Mouse (Mus musculus): ENCODE data around the gene Pigg. TPM values are rescaled to one million over a fixed set of nuclear protein-coding genes. Genes with fewer than 3 reads are reported as not detected.

Gene Pigg
- polyA plus RNA-seq, 1 experiment from 2014 or later = 3.3 TPM

DNA sequence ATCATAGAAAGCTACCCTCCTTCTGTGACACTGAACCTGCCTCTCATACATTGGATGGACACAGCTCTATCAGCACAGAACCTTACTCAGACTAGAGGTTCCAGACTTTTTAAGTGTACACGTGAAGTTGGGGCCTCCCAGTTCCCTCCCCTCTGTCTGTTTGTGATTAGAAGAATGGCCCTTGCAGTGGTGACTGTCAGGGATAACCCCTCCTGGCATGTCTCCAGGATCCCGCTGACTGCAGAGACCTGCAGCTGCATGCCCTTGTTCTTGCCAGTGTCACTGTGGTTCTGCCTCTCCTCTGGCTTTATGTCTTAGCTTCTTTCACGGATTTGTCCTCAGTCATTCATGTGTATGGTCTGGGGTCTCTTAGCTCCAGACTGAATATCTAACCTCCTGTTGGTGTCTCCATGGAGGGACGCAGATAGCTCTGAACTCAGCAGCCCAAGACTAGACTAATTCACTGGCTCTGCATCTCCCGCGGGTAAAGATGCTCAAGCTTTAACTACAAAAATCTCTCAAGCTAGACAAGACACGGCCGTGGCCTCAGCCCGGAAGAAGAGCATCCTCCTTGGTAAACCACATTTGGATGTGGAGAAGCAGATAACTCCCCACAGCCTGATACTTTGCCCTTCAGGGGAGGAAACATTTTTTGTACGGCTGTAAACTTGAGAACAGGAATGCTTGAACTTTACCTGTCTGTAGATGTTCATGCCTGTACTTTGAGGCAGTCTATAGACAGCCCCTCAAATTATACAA, 33.1 kb downstream of the Pigg start:
- WGBS = 89% methylated on average over 10 of the region's 10 CpGs
- Histone ChIP-seq H3K36me3 (ENCODE audit: control insufficient read depth, insufficient read depth, low read length) (peaks cover 46% of the 10 kb centered on the region; the same call in 1 of the 2 replicates), H3K9ac (ENCODE audit: low read length) (no peak overlapping the region), H3K4me3 (ENCODE audit: low read depth, low read length) (no peak overlapping the region), H3K9me3 (ENCODE audit: control insufficient read depth, low read length) (no peaks in the 10 kb centered on the region), H3K4me2 (ENCODE audit: low read length) (no peak overlapping the region), H3K27me3 (replicated peaks; ENCODE audit: control insufficient read depth, insufficient read depth, low read length) (no peaks in the 10 kb centered on the region), H3K4me1 (replicated peaks; ENCODE audit: control insufficient read depth, insufficient read depth, low read length) (no peaks in the 10 kb centered on the region), H3K27ac (ENCODE audit: low read depth) (no peak overlapping the region)
- ATAC-seq (replicated peaks; ENCODE audit: low FRiP score, low TSS enrichment, low read depth) (no peak), DNase-seq (ENCODE audit: low spot score) (no peak)

DNA sequence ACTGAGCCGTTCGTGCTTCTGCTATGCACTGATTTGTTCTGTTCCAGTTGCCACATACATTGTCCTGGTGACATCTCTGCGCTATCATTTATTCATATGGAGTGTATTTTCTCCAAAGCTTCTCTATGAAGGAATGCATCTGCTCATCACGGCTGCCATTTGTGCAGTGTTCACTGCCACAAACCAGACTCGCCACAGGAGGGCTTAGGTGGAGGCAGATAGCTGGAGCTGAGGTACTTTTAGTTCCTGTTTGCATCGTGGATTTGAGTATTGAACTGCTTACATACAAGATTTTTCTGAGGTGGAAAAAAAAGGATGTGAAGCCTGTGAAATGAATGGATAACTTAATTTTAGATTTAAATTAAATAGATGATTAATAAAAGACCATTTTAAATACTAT, 35.4 kb downstream of the Pigg start:
- no peak overlapping the region for H3K4me3 ChIP-seq (ENCODE audit: low read depth, low read length)
- no peak overlapping the region for H3K27ac ChIP-seq (ENCODE audit: low read depth)
- peaks cover 30% of the 10 kb centered on the region; the same call in 1 of the 2 replicates for H3K36me3 ChIP-seq (ENCODE audit: control insufficient read depth, insufficient read depth, low read length)
- 78% methylated on average over 6 of the region's 6 CpGs for WGBS
- no peak for DNase-seq (ENCODE audit: low spot score)
- H3K4me2 ChIP-seq (ENCODE audit: low read length) = no peak overlapping the region
- no peaks in the 10 kb centered on the region for H3K9me3 ChIP-seq (ENCODE audit: control insufficient read depth, low read length)
- no peaks in the 10 kb centered on the region for H3K4me1 ChIP-seq (replicated peaks; ENCODE audit: control insufficient read depth, insufficient read depth, low read length)
- H3K27me3 ChIP-seq (replicated peaks; ENCODE audit: control insufficient read depth, insufficient read depth, low read length) = no peaks in the 10 kb centered on the region
- no peak overlapping the region for H3K9ac ChIP-seq (ENCODE audit: low read length)
- no peak for ATAC-seq (replicated peaks; ENCODE audit: low FRiP score, low TSS enrichment, low read depth)

DNA sequence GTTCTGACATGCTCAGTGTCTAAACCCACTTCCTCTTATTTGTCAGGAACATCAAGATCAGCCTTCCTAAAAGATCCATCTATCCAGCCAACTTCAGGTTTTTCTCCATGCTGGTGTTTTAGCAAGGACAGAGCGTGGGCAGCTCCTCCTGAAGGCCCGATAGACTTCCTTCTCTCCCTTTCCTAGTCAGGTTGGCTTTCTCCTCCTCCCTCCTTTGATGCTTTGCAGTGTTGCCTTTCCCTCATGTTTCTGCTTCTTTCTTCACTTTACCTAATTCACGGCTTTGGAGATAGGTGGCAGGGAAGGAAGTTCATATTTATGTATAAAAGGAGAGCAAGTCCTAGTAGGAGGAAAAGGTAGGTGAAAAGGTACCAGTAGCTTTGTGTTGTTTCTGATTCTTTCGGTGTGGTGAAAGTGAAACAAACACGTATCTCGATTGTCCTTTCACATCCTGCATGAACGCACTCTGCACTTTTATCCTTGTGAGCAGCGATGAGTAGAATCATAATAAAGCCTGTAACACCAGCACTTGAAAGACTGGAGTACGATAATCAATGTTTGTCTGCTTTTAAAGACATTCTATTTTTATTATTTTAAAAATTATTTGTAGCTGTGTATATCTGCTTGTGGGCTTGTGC, 37.2 kb downstream of the Pigg start:
- no peaks in the 10 kb centered on the region for H3K9me3 ChIP-seq (ENCODE audit: control insufficient read depth, low read length)
- no peak overlapping the region for H3K4me2 ChIP-seq (ENCODE audit: low read length)
- no peak for ATAC-seq (replicated peaks; ENCODE audit: low FRiP score, low TSS enrichment, low read depth)
- no peaks in the 10 kb centered on the region for H3K27me3 ChIP-seq (replicated peaks; ENCODE audit: control insufficient read depth, insufficient read depth, low read length)
- 0 out of 2 replicates have a peak, but pooled peaks cover 22% of the 10 kb centered on the region for H3K36me3 ChIP-seq (ENCODE audit: control insufficient read depth, insufficient read depth, low read length)
- 95% methylated on average over 9 of the region's 9 CpGs for WGBS
- no peak overlapping the region for H3K4me3 ChIP-seq (ENCODE audit: low read depth, low read length)
- H3K9ac ChIP-seq (ENCODE audit: low read length) = no peak overlapping the region
- no peak overlapping the region for H3K27ac ChIP-seq (ENCODE audit: low read depth)
- no peak for DNase-seq (ENCODE audit: low spot score)
- H3K4me1 ChIP-seq (replicated peaks; ENCODE audit: control insufficient read depth, insufficient read depth, low read length) = no peaks in the 10 kb centered on the region

DNA sequence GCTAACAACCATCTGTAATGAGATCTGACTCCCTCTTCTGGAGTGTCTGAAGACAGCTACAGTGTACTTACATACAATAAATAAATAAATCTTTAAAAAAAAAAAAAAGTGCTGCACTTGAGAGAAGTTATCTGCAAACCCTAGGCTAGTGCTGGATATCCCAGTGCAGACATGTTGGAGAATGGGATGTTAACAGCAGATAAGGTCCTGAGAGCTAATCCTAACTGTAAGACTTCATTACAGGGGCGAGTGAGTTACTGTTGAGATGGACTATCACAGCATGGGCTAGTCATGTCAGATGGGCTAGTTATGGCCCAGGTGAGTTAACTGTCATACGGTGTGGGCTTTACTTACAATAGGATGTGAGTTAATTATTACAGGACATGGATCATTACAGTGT, 41.6 kb downstream of the Pigg start:
- 90% methylated on average over 2 of the region's 2 CpGs for WGBS
- H3K4me2 ChIP-seq (ENCODE audit: low read length) = no peak overlapping the region
- ATAC-seq (replicated peaks; ENCODE audit: low FRiP score, low TSS enrichment, low read depth) = no peak

DNA sequence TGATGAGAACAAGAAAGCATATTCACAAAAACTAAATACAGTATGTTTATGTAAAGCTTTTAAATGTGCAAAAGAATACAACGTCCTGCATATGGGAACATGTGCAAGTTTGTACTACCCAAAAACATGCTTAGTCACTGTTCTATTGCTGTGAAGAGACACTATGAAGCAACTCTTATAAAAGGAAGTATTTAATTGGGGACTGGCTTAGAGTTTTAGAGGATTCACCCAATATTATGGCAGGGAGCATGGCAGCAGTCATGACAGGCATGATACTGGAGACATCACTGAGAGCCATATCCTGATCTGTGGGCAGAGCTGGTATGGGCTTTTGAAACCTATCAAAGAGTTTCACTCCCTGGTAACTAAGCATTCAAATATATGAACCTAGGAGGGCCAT, 45.5 kb downstream of the Pigg start:
- no peaks in the 10 kb centered on the region for H3K4me1 ChIP-seq (replicated peaks; ENCODE audit: control insufficient read depth, insufficient read depth, low read length)
- H3K36me3 ChIP-seq (ENCODE audit: control insufficient read depth, insufficient read depth, low read length) = no peaks in the 10 kb centered on the region
- H3K4me2 ChIP-seq (ENCODE audit: low read length) = no peak overlapping the region
- H3K9me3 ChIP-seq (ENCODE audit: control insufficient read depth, low read length) = no peaks in the 10 kb centered on the region
- peaks cover 7% of the 10 kb centered on the region for H3K27me3 ChIP-seq (replicated peaks; ENCODE audit: control insufficient read depth, insufficient read depth, low read length)
- WGBS = 80% methylated on average over 1 of the region's 1 CpGs
- H3K27ac ChIP-seq (ENCODE audit: low read depth) = no peak overlapping the region
- DNase-seq (ENCODE audit: low spot score) = no peak
- no peak overlapping the region for H3K9ac ChIP-seq (ENCODE audit: low read length)
- no peak for ATAC-seq (replicated peaks; ENCODE audit: low FRiP score, low TSS enrichment, low read depth)
- H3K4me3 ChIP-seq (ENCODE audit: low read depth, low read length) = no peak overlapping the region

More for the DNA sequence above, 41.6 kb downstream of the Pigg start:
- Histone ChIP-seq H3K27ac (ENCODE audit: low read depth) (no peak overlapping the region), H3K27me3 (replicated peaks; ENCODE audit: control insufficient read depth, insufficient read depth, low read length) (no peaks in the 10 kb centered on the region), H3K4me1 (replicated peaks; ENCODE audit: control insufficient read depth, insufficient read depth, low read length) (no peaks in the 10 kb centered on the region), H3K36me3 (ENCODE audit: control insufficient read depth, insufficient read depth, low read length) (0 out of 2 replicates have a peak, but pooled peaks cover 3% of the 10 kb centered on the region), H3K9ac (ENCODE audit: low read length) (no peak overlapping the region), H3K9me3 (ENCODE audit: control insufficient read depth, low read length) (no peaks in the 10 kb centered on the region), H3K4me3 (ENCODE audit: low read depth, low read length) (no peak overlapping the region)
- no peak for DNase-seq (ENCODE audit: low spot score)

DNA sequence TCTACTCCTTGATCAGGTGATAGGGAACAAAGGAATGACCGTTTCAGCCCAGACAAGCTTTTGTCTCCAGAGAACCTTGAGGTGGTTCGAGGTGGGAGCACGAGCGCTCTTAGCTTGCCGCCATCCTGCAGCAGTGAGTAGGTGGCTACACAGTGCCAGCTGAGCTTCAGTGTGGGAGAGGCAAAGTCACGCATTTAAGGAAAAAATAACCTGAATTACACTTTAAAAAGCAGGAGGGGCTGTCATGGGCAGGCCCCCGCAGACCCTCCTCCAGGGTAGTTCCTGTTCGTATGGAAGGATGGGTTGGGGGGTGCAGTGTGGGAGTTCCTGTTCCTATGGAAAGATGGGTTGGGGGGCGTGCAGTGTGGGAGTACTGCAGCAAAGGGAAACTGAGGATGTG, 47.1 kb downstream of the Pigg start:
- Histone ChIP-seq H3K4me2 (ENCODE audit: low read length) (no peak overlapping the region), H3K9me3 (ENCODE audit: control insufficient read depth, low read length) (no peaks in the 10 kb centered on the region), H3K4me1 (replicated peaks; ENCODE audit: control insufficient read depth, insufficient read depth, low read length) (no peaks in the 10 kb centered on the region), H3K27ac (ENCODE audit: low read depth) (no peak overlapping the region), H3K4me3 (ENCODE audit: low read depth, low read length) (no peak overlapping the region), H3K27me3 (replicated peaks; ENCODE audit: control insufficient read depth, insufficient read depth, low read length) (peaks cover 24% of the 10 kb centered on the region), H3K9ac (ENCODE audit: low read length) (no peak overlapping the region), H3K36me3 (ENCODE audit: control insufficient read depth, insufficient read depth, low read length) (no peaks in the 10 kb centered on the region)
- ATAC-seq (replicated peaks; ENCODE audit: low FRiP score, low TSS enrichment, low read depth) (no peak), DNase-seq (ENCODE audit: low spot score) (no peak)
- WGBS = 88% methylated on average over 9 of the region's 9 CpGs

DNA sequence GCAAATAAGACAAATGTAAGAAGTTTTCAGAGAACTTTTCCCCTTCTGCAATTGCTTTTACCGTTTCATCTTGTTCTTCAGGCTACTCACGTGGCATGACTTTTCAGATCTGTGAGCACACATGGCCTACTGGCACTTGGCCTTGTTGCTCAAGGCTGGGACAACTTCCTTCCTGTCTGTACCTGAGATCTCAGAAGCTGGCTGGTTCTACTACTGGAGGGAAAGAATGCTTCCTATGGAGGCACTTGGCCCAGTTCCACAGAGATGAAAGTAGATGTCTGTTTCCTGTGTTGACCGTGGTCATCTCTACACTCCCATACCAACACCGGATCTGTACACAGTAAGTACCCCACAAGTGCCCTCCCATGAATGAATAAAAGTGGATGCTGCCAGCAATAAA, 47.8 kb downstream of the Pigg start:
- Histone ChIP-seq H3K27ac (ENCODE audit: low read depth) (no peak overlapping the region), H3K27me3 (replicated peaks; ENCODE audit: control insufficient read depth, insufficient read depth, low read length) (peaks cover 31% of the 10 kb centered on the region), H3K36me3 (ENCODE audit: control insufficient read depth, insufficient read depth, low read length) (no peaks in the 10 kb centered on the region), H3K4me3 (ENCODE audit: low read depth, low read length) (no peak overlapping the region), H3K9ac (ENCODE audit: low read length) (no peak overlapping the region), H3K4me2 (ENCODE audit: low read length) (no peak overlapping the region), H3K9me3 (ENCODE audit: control insufficient read depth, low read length) (no peaks in the 10 kb centered on the region), H3K4me1 (replicated peaks; ENCODE audit: control insufficient read depth, insufficient read depth, low read length) (no peaks in the 10 kb centered on the region)
- WGBS = 87% methylated on average over 4 of the region's 4 CpGs
- ATAC-seq (replicated peaks; ENCODE audit: low FRiP score, low TSS enrichment, low read depth) (no peak), DNase-seq (ENCODE audit: low spot score) (no peak)

DNA sequence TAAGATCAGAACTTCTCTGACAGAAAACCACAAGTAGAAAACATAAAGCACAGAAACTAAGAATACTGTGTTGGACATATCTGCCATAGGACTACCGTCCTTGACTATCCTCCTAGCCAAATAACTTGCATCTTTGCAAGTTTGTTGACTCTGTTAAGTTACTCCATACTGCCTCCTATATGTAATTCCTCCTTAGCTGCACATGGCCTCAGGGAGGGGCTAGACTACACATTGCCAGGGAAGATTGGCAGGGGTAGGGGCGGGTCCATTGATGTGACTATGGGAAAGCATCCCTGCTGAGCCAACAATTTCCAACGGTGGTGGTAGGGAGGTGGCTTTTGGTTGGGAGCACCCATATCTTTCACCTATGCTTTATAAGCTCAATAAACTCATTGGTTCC, 49.9 kb downstream of the Pigg start:
- Histone ChIP-seq H3K27me3 (replicated peaks; ENCODE audit: control insufficient read depth, insufficient read depth, low read length) (peaks cover 52% of the 10 kb centered on the region), H3K4me2 (ENCODE audit: low read length) (no peak overlapping the region), H3K9ac (ENCODE audit: low read length) (no peak overlapping the region), H3K4me3 (ENCODE audit: low read depth, low read length) (no peak overlapping the region), H3K27ac (ENCODE audit: low read depth) (no peak overlapping the region), H3K36me3 (ENCODE audit: control insufficient read depth, insufficient read depth, low read length) (no peaks in the 10 kb centered on the region), H3K4me1 (replicated peaks; ENCODE audit: control insufficient read depth, insufficient read depth, low read length) (0 out of 2 replicates have a peak, but pooled peaks cover 5% of the 10 kb centered on the region), H3K9me3 (ENCODE audit: control insufficient read depth, low read length) (no peaks in the 10 kb centered on the region)
- 24% methylated on average over 3 of the region's 3 CpGs for WGBS
- DNase-seq (ENCODE audit: low spot score) (no peak), ATAC-seq (replicated peaks; ENCODE audit: low FRiP score, low TSS enrichment, low read depth) (no peak)

Measured in intestine, embryonic 14.5 days (tissue).